Mouse (Mus musculus): ENCODE data around the gene Olfr560. TPM values are rescaled to one million over a fixed set of nuclear protein-coding genes. Genes with fewer than 3 reads are reported as not detected.

Olfr560 gene
- polyA plus RNA-seq (2017; shearing (Covaris generic)): not detected

DNA sequence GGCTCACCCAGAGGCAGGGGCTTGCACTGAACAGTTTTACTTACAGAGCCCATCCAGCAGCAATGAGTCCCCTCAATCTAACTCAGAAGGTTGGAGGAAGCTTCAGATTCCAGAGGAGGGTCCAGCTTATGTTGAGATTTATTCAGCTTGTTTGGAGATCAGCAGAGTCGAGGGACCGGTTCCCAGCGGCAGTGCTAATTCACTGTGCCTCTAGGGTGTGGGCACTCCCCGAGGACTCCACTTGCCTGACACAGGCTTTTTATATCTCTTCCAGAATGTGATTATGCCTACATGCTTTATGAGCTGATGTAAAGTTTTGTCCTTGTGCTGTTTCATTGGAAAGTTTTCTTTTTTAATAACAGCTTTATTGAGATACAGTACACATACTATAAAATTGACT is at the start of gene Olfr560, which contains the start of gene Olfr78:
TSS of gene Olfr560 (minus strand) at position 101 of the 400 bp plus-strand sequence.
TSS of gene Olfr78 (minus strand) at position 206 of the 400 bp plus-strand sequence.

DNA sequence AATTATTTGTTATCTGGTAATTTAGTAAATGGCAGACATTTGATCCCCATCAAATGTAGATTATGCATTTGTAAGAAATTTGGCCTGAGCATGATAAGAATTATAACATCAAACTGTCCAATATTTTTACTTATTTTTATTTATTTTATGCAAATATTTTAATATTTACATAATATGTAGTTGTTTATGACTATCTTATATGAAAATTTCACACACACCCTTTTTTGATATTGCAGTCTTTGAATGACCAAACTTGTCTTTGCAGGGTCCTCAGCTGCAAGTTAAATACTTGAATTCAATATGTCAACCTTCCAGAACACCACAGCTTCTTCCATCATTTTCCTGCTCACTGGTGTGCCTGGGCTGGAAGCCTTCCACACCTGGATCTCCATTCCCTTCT is 44.0 kb upstream of the Olfr560 start, which contains the start of gene Olfr564:
TSS of gene Olfr564 (plus strand) at position 301 of the 400 bp plus-strand sequence.

DNA sequence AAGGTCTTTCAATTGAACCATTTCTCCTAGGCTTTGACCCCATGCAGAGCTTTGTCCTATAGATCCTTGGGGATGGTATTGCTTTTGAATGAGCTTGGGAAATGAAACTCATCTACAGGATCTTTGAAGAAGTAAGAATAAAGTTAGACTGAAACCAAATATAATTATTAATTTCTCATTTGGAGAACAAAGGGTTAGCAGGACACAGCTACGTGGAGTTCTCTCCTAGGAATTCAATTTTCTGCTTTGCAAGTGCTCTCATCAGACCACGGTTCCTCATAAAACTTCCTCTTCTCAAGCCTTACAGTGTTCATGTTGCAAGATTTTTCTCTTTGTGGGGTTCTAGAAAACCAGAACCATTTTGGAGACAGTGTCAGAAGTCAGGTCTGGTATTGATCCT is 11.8 kb upstream of the Olfr560 start, which contains the start of gene Olfr561:
TSS of gene Olfr561 (plus strand) at position 301 of the 400 bp plus-strand sequence.

DNA sequence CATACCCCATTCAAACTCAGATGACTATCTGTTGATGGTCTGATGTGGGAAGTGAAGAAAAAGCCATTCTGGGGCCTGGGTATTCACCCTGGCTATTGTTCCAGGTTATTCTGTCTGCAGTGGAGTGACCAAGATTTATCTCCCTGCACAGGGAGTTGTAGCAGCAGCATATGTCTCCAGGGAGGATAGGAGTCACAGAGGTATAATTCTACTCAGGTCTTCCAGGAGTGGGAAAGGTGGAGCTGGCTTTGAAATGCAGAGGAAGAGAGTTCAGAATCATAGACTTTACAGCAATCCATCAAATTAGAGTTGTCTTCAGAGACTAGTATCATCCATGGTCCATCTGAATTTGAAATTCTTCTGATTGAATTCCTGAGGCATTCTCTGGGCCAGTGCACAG is 31.8 kb downstream of the Olfr560 start, which contains the start of gene Olfr559:
TSS of gene Olfr559 (minus strand) at position 101 of the 400 bp plus-strand sequence.

DNA sequence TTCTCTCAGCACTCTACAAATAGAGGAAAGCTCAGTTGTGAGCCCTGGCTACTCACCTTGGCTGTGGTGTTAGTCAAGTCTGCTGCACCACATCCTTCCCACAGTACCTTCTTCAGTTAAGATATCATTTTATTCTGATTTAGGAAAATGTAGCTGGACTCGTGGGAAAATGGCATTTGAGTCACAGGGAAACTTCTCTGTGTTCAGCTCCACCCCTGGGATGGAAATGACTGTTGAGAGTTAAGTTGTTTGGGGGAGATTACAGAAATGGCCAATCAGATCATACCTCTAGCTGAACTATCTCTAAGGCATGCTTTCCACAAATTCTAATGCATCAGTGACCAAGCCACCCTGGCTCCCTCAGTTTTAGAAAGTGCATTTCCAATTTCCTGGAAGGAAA is 40.2 kb downstream of the Olfr560 start, which contains the start of gene Olfr33:
TSS of gene Olfr33 (minus strand) at position 101 of the 400 bp plus-strand sequence.

DNA sequence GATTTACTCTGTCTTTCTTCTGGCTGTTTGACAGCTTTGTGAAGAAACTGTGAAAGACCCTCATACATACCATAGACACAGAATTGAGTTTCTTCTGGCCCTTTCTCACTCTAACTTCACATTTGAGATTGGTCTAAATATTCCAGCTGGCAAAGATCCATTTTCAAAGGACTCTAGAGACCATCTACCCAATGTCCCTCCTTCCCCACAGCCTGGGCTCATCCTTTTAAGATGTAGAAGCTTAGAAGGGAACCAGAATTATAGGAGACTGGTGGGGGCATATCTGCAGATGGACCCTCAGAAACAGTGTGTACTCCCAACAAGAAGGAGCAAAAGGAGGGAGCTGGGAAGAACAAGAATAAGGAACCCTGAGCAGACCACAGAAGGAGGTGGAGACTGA is 57.3 kb downstream of the Olfr560 start, which contains the start of gene Olfr558:
TSS of gene Olfr558 (plus strand) at position 301 of the 400 bp plus-strand sequence.

Other genes with a start within 250 kb of the Olfr560 start
- gene Olfr547, start 224.6 kb downstream of the Olfr560 start, polyA plus RNA-seq (2017; shearing (Covaris generic)): not detected
- gene Olfr548-ps1, start 218.5 kb downstream of the Olfr560 start, polyA plus RNA-seq (2017; shearing (Covaris generic)): not detected
- under 1 TPM in 1 of 2 experiments, not detected in 1; 0.69 TPM for gene Olfr549, start 209.5 kb downstream of the Olfr560 start, polyA plus RNA-seq (2017; shearing (Covaris generic))
- gene Trim21, start 193.9 kb downstream of the Olfr560 start, polyA plus RNA-seq (2017; shearing (Covaris generic)): 10 to 100 TPM; 96.3 to 99.0 TPM
- gene Olfr550, start 187.9 kb downstream of the Olfr560 start, polyA plus RNA-seq (2017; shearing (Covaris generic)): not detected
- not detected for gene Olfr551, start 167.5 kb downstream of the Olfr560 start, polyA plus RNA-seq (2017; shearing (Covaris generic))
- gene Olfr552, start 161.6 kb downstream of the Olfr560 start, polyA plus RNA-seq (2017; shearing (Covaris generic)): not detected
- gene Olfr553, start 141.1 kb downstream of the Olfr560 start, polyA plus RNA-seq (2017; shearing (Covaris generic)): not detected
- 1 to 10 TPM in 1 of 2 experiments, under 1 TPM in 1; 0.71 to 1.7 TPM for gene Olfr554, start 120.9 kb downstream of the Olfr560 start, polyA plus RNA-seq (2017; shearing (Covaris generic))
- gene Olfr555, start 100.5 kb downstream of the Olfr560 start, polyA plus RNA-seq (2017; shearing (Covaris generic)): not detected
- gene Olfr556, start 94.5 kb downstream of the Olfr560 start, polyA plus RNA-seq (2017; shearing (Covaris generic)): under 1 TPM in 1 of 2 experiments, not detected in 1; 0.30 TPM
- gene Trim68, start 72.0 kb downstream of the Olfr560 start, polyA plus RNA-seq (2017; shearing (Covaris generic)): 10 to 100 TPM; 12.4 to 17.0 TPM
- under 1 TPM in 1 of 2 experiments, not detected in 1; 0.24 TPM for gene Olfr557, start 63.5 kb downstream of the Olfr560 start, polyA plus RNA-seq (2017; shearing (Covaris generic))
- not detected for gene Olfr558, start 57.2 kb downstream of the Olfr560 start, polyA plus RNA-seq (2017; shearing (Covaris generic))
- not detected for gene Olfr33, start 40.3 kb downstream of the Olfr560 start, polyA plus RNA-seq (2017; shearing (Covaris generic))
- gene Olfr559, start 31.9 kb downstream of the Olfr560 start, polyA plus RNA-seq (2017; shearing (Covaris generic)): 1 to 10 TPM in 1 of 2 experiments, not detected in 1; 1.5 TPM
- gene Olfr78, start 105 bp upstream of the Olfr560 start, polyA plus RNA-seq (2017; shearing (Covaris generic)): not detected
- gene Olfr561, start 11.9 kb upstream of the Olfr560 start, polyA plus RNA-seq (2017; shearing (Covaris generic)): not detected
- gene Olfr564, start 44.1 kb upstream of the Olfr560 start, polyA plus RNA-seq (2017; shearing (Covaris generic)): under 1 TPM in 1 of 2 experiments, not detected in 1; 0.49 TPM
- not detected for gene Olfr566, start 99.4 kb upstream of the Olfr560 start, polyA plus RNA-seq (2017; shearing (Covaris generic))
- under 1 TPM in 1 of 2 experiments, not detected in 1; 0.91 TPM for gene Olfr568, start 117.8 kb upstream of the Olfr560 start, polyA plus RNA-seq (2017; shearing (Covaris generic))
- under 1 TPM in 1 of 2 experiments, not detected in 1; 0.05 TPM for gene Olfr569, start 131.5 kb upstream of the Olfr560 start, polyA plus RNA-seq (2017; shearing (Covaris generic))
- not detected for gene Olfr570, start 135.2 kb upstream of the Olfr560 start, polyA plus RNA-seq (2017; shearing (Covaris generic))
- gene Olfr571, start 158.2 kb upstream of the Olfr560 start, polyA plus RNA-seq (2017; shearing (Covaris generic)): under 1 TPM in 1 of 2 experiments, not detected in 1; 0.07 TPM
- gene Olfr572, start 165.0 kb upstream of the Olfr560 start, polyA plus RNA-seq (2017; shearing (Covaris generic)): not detected
- gene Olfr573-ps1, start 183.2 kb upstream of the Olfr560 start, polyA plus RNA-seq (2017; shearing (Covaris generic)): under 1 TPM in 1 of 2 experiments, not detected in 1; 0.48 TPM
- gene Olfr574, start 189.1 kb upstream of the Olfr560 start, polyA plus RNA-seq (2017; shearing (Covaris generic)): not detected
- not detected for gene Olfr575, start 199.4 kb upstream of the Olfr560 start, polyA plus RNA-seq (2017; shearing (Covaris generic))
- under 1 TPM in 1 of 2 experiments, not detected in 1; 0.13 TPM for gene Olfr576, start 203.3 kb upstream of the Olfr560 start, polyA plus RNA-seq (2017; shearing (Covaris generic))
- gene Olfr577, start 216.6 kb upstream of the Olfr560 start, polyA plus RNA-seq (2017; shearing (Covaris generic)): under 1 TPM; 0.22 to 0.67 TPM
- not detected for gene Olfr578, start 230.0 kb upstream of the Olfr560 start, polyA plus RNA-seq (2017; shearing (Covaris generic))

Data from inflammation-experienced regulatory T-cells (primary cell).